Mouse (Mus musculus) heart, postnatal 4 days (tissue): ENCODE measurements around the gene Phactr2. TPM values are rescaled to one million over a fixed set of nuclear protein-coding genes. Genes with fewer than 3 reads are reported as not detected.
"Not testable (repeated sequence)": the region's sequence is repeated elsewhere in the genome, so short reads cannot be mapped to it uniquely, and the experiment has no call there.

ENCODE experiments used
- DNase-seq: peaks from one replicate; pipeline ENCODE4 v3.0.0; 2021
- total RNA-seq, 2 experiments: library from RNA; stranded (reverse); gene quantifications; 2 replicates each; pipeline ENCODE4 v1.2.3; 2021

Phactr2 gene
- total RNA-seq, 2 experiments from 2014 or later = 78.3 to 79.5 TPM

DNA sequence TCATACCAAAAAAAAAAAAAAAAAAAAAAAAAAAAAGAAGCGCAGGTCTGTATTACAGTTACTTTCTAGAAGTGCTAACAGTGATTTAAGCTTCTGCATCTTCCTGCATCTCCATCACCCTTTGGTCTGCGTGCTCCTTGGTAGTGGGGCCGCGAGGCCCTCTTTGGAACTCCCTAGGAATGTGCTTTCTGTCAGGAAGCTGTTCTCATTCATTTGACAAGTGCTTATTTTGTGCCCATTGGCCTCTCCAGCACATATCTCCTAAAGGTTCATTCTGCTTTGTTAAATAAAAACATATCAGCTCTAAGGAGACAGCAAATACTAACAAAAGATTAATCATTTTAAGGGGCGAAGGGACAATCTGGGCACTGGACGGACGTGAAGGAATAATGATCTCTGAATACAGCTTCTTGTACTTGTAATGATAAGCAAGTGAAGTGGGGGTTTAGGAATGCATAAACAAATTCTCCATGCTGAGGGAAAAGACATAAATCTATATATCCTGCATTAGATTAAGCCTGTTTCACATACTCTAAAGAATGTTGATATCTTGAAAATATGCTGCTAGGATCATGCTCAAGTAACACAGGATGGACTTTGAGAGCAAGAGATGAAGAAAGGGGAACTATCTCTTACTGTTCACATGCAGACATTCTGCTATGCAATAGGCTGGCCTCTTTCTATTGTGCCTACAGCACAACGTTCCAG, 264.1 kb downstream of the Phactr2 start:
- no peak for DNase-seq

DNA sequence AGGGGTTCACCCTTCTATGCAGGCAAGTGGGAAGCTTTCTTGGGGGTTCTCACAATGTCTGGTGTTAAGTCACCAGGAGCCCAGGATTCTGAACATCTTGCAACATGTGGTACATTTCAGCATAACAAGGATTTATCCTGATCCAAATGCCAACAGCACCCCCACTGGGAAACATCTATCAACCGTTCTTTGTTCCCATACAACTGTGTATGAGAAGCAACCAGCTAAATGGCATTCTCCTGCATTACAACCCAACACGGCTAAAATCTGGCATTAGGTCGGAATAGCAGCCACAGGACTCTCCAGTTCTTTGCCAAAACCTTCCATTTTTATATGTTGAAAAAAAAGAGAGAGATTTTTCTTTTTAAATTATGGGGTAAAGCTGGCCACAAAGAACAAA, 264.7 kb downstream of the Phactr2 start:
- no peak for DNase-seq

DNA sequence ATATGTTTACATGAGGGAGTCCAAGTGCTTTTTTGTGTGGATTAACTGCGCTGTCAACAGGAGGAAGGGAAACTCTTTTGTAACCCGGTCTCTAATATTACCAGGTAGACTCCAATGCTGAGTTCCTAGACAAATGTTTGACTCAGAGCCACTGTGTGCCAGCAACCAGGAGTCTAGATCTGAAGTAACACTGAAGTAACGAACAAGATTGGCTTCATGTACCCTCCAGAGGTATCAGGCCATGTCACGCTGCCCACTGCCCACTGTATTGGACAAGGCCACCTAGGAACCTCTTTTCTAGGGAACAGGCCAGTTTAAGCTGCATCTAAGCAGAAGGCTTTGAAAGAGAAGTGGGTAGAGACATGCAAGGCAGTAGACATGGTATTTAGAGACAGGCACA, 265.2 kb downstream of the Phactr2 start:
- DNase-seq = no peak

- no peak for DNase-seq
Measured at GRCm38 (mm10) chr10:13201741-13202293, 272.4 kb downstream of the Phactr2 start.

DNA sequence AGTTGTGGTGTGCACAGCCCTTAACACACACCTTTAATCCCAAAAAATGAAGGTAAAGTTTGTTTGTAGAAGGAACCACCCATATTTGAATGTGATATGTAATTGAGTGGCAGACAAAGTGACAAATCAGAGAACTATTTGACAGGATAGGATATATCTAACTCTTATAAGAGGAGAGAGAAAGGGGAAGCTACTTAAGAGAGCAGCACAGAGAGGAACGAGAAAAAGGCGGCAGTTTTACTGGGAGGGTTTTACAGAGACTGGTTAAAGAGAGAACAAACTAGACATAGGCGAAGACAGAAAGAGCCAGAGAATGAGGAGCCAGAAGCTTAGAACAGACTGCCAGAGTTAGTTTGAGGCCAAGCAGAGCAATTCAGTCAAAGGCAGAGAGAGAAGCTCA, 273.4 kb downstream of the Phactr2 start:
- DNase-seq = no peak

DNA sequence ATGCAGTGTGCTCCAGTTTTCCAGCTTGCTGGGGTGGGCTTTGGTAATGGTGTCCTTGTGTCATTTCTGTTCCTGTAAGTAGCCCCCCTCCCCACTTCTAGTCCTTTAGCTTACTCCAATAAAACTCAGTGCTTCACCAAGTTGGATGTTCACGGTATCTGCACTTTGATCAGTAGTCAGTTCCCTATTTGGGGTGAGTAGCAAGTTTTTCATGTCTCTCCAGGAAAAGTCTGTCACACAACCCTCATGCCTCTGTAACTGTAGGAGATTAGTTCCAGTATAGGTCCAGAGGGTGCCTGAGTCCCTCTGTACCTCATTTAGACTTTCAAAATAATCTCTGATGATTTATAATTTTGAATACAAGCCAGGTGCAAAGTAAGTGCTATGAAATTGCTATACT, 275.0 kb downstream of the Phactr2 start:
- DNase-seq = no peak

DNA sequence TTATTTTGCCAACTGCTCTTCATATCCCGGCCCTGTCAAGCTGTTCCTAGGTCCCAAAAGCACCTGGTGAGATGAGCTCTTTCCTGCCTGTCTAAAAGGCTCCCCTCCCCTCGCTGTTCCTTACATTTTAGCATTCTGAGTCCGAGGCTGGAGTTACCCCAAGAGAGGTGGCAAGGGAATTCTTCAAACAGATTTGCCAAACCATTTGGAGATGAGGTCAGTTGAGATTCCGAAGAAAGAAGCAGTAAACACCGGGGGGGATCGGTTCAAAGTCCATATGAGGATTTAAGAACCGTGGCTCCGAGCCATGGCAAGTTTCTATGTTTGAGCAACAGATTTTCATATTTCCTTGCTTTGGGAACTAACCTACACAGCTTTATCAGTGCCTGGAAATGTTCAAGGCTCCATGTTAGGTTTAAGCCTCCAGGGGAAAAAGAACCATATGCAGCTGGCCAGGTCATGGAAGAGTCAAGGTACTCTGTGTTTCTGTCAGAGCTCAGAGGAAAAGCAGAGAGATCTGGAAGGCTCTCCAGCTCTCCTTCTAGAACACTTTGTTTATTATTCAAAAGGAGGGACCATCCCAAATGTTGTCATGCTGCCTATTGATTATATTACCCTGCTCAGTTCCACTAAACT, 277.2 kb downstream of the Phactr2 start:
- no peak for DNase-seq

- DNase-seq = not testable (repeated sequence)
Measured at GRCm38 (mm10) chr10:13193496-13193895, 280.7 kb downstream of the Phactr2 start.

GRCm38 (mm10) chr10:13192731-13193351, 281.4 kb downstream of the Phactr2 start, which contains the start of gene Ltv1:
TSS of gene Ltv1 (minus strand) at chr10:13193168.
- DNase-seq = peak; percentile 97

DNA sequence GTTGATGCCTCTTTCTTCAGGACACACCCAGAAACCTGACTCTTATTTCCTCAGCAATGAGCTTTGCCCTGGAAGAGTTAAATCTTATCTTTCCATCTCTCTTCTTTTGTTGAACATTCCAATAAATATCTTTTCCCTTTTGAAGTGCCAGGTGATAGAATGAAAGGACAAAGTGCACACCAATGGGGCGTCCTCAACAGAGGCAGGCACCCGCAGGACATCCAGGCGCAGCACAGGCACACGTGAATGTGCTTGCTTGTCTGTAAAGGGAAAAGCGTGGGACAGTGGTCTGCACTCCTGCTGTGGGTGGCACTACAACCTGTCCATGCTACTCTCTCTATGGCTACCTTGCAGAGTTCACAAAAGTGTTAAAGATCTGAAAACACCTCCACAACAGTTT, 284.3 kb downstream of the Phactr2 start:
- DNase-seq = no peak

DNA sequence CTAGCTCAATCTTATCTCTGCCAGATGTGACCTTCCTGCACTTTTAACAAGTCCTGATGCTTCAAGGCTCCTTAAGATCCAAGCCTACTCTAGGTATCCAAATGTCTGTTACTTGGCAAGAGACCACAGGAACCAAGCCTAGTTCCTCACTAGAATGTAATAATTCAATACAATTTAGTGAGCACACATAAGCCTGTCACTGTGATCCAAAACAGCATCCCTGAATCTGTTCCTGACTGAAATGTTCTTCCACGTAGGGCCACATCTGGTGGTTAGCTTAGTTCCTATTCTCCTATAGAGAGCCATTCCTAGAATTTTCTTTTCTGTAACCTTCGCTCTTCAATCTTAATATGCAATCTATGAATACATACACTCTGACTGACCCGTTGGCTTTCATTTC, 287.5 kb downstream of the Phactr2 start:
- no peak for DNase-seq

DNA sequence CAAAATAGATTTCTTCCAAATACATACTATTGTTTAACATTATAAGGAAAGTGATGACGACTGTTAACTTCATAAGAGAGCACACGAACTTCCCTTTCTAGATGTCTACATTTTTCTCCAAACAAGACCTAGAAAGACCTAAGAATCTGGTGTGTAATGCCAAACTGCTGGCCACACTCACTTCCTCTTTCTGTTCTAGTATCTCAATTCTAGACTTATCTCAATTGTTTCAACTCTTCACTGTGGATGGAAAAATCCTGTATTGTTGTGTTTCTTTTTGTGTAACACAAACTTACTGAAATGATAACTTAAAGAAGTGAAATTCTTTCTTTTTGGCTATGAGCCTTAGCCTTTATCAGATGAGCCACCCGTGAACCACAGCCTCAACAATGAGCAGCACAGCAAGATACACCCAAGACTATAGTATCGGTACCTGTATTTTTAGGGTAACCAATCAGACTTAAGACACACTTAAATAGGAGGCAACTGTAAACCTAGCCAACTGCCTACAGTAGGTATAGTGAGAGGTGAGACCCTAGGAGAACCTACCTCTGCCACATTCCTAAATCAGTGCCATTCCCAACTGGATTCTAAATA, 289.9 kb downstream of the Phactr2 start:
- no peak for DNase-seq

DNA sequence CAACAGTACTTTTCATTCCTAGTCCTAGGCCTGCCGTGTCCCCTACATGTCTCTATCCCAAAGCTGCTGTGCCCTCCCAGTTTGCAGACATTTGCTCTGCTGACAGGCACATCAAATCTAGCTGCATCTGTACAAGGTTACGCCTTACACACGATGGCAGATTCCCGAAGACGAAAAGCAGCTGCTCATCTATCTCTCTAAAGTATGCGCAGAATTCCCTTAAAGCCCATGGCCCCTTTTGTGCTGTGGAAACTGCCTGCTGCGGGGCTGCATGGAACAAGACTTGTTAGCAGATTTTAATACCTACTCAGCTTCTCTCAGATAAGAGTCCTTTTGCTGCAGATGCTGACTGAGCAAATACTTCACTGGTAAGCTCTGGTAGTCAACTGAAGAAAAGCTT, 294.0 kb downstream of the Phactr2 start:
- no peak for DNase-seq

GRCm38 (mm10) chr10:13177973-13178624, 296.1 kb downstream of the Phactr2 start, which contains the start of gene Zc2hc1b:
TSS of gene Zc2hc1b (minus strand) at chr10:13178023.
- no peak for DNase-seq

GRCm38 (mm10) chr10:13175866-13176265, 298.3 kb downstream of the Phactr2 start:
- DNase-seq = no peak

GRCm38 (mm10) chr10:13172798-13173221, 301.4 kb downstream of the Phactr2 start:
- peak; percentile 41 for DNase-seq

- DNase-seq = no peak
Measured at GRCm38 (mm10) chr10:13171461-13171860, 302.8 kb downstream of the Phactr2 start.

GRCm38 (mm10) chr10:13170739-13171448, 303.3 kb downstream of the Phactr2 start:
- peak; percentile 16 for DNase-seq

- no peak for DNase-seq
Measured at GRCm38 (mm10) chr10:13168461-13168860, 305.8 kb downstream of the Phactr2 start.

DNA sequence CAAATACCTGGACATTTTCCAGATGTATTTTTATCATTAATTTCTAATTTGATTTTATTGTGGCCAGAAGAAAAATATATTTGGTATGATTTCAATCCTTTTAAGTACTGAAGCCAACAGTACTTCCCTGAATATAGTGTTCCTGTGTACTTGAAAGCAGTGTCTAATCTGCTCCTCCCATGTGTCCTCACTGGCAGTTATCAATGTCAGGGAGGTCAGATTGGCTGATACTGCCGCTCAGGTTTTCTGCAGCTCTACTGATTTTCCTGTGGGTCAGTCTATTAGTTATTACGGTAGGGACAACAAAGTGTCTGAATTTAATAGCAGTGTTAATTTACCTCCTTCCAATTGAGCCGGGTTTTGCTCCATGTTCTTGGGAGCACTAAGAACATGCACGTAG, 312.2 kb downstream of the Phactr2 start:
- DNase-seq = no peak

- DNase-seq = no peak
Measured at GRCm38 (mm10) chr10:13160913-13161312, 313.3 kb downstream of the Phactr2 start.
